Mouse (Mus musculus) left cerebral cortex, postnatal 14 days (tissue): ENCODE results near the gene Pla2g2d. TPM values are rescaled to one million over a fixed set of nuclear protein-coding genes. Genes with fewer than 3 reads are reported as not detected.
"Not testable (repeated sequence)": the region's sequence is repeated elsewhere in the genome, so short reads cannot be mapped to it uniquely, and the experiment has no call there.

Source experiments
- DNase-seq, 2 experiments: peaks; one replicate each; pipeline ENCODE4 v3.0.0; 2021 to 2022; ENCODE audit warnings: low spot score in 2 of 2, mixed read lengths in 1 of 2
- intact Hi-C: fragments of 180-260 bp; cut with DNase I; formaldehyde crosslinking; loops from one replicate; pipeline ENCODE4 v1.15.1; 2025
- total RNA-seq, 2 experiments: library from RNA; stranded (reverse); gene quantifications; 2 replicates each; pipeline ENCODE4 v1.2.3; 2021

The Pla2g2d gene
- total RNA-seq, 2 experiments from 2014 or later, result 0.19 to 0.20 TPM

DNA sequence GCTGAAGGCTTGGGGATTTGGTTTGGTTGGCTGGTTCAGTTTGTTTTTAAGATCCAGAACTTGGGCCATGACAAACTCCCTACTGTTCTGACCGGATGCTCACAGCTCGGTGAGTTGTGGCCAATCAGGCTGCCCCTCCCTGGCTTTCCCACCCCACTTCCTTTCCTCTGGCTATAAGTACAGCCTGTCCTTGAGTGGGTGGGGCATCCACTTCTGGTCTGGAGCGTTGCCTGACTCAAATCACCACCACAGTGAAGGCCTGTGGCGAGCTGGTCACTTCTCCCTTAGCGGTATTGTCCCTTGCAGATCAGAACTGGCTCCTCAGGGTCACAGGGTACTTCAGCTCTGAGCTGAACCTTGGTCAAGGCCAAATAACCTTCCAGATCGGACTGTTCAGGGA is 42.2 kb downstream of the Pla2g2d start:
- no peak for DNase-seq
- intact Hi-C loops, result no loop called here

- DNase-seq, result no peak
- intact Hi-C loops, result no loop called here
Observed at GRCm38 (mm10) chr4:138819101-138819500, 43.6 kb downstream of the Pla2g2d start.

GRCm38 (mm10) chr4:138821036-138821435 is 45.5 kb downstream of the Pla2g2d start:
- intact Hi-C loops, result no loop called here
- no peak for DNase-seq

DNA sequence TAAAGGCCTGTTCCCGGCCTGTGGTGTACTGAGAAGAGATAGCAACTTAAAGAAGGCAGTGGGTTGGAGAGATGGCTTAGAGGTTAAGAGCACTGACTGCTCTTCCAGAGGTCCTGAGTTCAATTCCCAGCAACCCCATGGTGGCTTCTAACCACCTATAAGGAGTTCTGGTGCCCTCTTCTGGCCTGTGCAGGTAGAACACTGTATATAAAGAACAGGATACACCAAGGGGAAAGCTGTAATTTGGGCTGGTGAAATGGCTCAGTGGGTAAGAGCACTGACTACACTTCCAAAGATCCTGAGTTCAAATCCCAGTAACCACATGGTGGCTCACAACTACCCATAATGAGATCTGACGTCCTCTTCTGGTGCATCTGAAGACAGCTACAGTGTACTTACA is 48.6 kb downstream of the Pla2g2d start:
- DNase-seq, intact Hi-C loops: not testable (repeated sequence)

DNA sequence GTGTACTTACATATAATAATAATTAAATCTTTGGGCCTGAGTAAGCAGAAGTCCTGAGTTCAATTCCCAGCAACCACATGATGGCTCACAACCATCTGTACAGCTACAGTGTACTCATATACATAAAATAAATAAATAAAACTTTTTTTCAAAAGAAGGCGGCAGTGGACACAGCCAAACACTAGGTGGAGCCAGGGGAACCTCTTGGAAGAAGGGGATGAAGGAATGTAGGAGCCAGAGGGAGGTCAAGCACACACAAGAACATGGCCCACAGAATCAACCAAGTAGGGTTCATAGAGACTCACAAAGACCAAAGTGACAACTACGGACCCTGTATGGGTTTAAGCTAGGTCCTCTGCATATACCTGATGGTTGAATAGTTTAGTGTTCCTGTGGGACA is 49.1 kb downstream of the Pla2g2d start:
- intact Hi-C loops, result no loop called here

DNA sequence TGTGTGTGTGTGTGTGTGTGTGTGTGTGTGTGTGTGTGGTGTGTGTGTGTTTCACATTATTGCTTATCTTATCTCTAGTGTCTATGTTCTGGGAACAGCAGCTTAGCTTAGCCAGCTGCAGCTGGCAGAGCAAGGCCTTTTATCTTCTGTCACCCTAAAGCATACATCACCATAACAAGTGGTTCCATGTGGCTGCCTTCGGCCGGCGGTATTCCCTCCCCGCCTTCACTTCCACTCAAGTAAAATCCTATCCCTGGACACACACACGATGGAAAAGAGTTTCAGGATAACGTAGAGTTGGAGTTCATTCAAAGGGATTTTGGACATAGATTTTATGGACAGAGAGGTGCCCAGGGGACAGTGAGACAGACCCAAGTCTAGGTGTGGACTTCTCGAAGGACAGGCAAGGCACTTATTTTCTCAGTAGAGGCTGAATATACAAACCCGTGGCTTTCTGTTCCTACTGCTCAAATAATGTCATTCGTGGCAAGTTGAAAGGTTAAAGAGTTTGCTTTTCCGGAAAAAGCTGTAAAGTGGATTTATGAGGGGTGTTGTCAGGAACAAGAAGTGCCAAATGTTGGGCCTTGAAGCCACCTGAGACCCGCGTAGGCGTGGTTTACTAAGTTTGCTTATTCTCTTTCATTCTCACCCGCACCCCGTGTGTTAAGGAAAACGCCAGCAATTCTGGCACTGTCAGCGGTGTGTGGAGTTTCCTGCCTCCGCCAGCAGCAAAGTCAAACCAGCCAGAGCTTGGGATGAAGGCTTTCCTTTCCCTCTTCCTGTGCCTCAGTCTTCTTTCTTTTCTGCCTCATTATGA is 50.4 kb downstream of the Pla2g2d start:
- no peak for DNase-seq
- intact Hi-C loops, result no loop called here

More for the DNA sequence above, 49.1 kb downstream of the Pla2g2d start:
- DNase-seq, result no peak

DNA sequence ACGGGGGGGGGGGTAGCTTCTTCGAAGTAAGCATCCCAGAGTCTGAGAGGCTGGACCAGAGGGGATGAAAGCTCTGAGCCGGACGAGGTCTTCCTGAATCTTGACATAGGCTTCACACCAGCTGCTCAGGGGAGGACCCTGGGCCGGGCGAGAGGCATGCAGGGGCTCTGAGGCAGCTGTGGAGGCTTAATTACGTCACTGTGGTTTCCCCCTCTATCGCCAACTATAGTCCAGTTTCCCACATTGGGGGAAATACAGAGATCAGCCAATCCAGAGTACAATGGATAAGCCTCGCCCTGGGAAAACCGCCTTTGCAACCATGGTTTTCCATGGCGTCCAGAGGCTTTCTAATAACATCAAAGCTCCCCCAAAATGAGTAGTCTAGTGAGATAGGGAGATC is 51.6 kb downstream of the Pla2g2d start:
- intact Hi-C loops, result no loop called here
- DNase-seq, result no peak

Other genes starting within 250 kb of the Pla2g2d start
- 1 to 10 TPM; 3.1 to 4.3 TPM for gene Vwa5b1, start 139.9 kb upstream of the Pla2g2d start, total RNA-seq
- gene Pla2g2c, start 50.9 kb upstream of the Pla2g2d start, total RNA-seq, result under 1 TPM in 1 of 2 experiments, not detected in 1; 0.22 TPM
- under 1 TPM; 0.88 to 0.99 TPM for gene Ubxn10, start 38.6 kb upstream of the Pla2g2d start, total RNA-seq
- gene Pla2g2f, start 18.1 kb upstream of the Pla2g2d start, total RNA-seq, result under 1 TPM; 0.21 to 0.29 TPM
- gene Pla2g5, start 87.7 kb downstream of the Pla2g2d start, total RNA-seq, result 1 to 10 TPM; 2.8 to 4.2 TPM
- gene Gm13030, start 98.2 kb downstream of the Pla2g2d start, total RNA-seq, result not detected
- gene Pla2g2e, start 102.2 kb downstream of the Pla2g2d start, total RNA-seq, result not detected
- gene Otud3, start 138.2 kb downstream of the Pla2g2d start, total RNA-seq, result 10 to 100 TPM; 16.9 to 19.8 TPM
- gene Rnf186, start 191.4 kb downstream of the Pla2g2d start, total RNA-seq, result not detected
- 1 to 10 TPM; 1.1 to 1.8 TPM for gene Tmco4, start 197.2 kb downstream of the Pla2g2d start, total RNA-seq